Mouse (Mus musculus) spleen, embryonic (tissue): ENCODE measurements around the gene Gins3.
"Not testable (repeated sequence)": the region's sequence is repeated elsewhere in the genome, so short reads cannot be mapped to it uniquely, and the experiment has no call there.

Source experiments
- CTCF ChIA-PET: fragments of 350-600 bp; sonication (Branson Sonifier 250); formaldehyde crosslinking; loops from one replicate; lab custom pipeline; 2022; lab: Charles Lee

The Gins3 gene

DNA sequence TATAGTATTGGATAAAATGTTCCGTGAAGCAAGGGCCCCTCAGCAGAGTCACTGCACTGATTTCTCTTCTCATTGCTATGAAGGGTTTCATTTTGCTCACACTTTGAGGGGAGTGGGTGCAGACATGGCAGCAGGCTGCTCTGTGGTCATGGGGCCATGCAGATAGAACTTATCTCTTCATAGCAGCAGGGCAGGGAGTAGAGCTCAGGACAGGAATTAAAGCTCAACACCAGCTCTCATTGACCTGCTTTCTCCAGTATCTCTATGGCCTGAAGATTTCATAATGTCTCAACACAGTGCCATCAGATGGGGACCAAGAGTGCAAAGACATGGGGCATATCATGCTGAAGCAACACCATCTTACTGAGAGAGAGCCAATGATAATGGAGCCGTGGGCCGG is 15.0 kb downstream of the Gins3 start:
- CTCF ChIA-PET: interaction anchor here (1.2 kb wide), 1 partner anchor 83 kb away, joined by 14 read pairs; no protein-coding TSS in a partner anchor

DNA sequence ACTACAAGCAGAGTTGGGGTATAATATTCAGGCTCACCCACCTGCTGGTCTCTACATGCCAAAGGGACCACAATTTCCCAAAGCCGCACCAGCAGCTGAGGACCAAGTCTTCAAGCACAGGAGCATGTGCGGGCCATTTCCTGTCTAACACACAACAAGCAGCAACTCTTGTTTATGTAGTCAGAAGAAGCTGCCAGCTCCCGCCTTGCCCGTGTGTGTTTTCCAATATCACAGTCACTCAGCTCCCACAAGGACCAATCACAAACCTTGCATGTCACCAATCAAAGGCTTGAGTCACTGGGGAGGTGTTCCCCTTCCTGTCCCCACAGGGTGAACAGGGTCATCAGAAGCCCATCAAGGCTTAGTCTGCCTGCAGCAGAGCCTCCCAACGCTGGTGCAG is 20.1 kb downstream of the Gins3 start:
- CTCF ChIA-PET: no interaction called here

DNA sequence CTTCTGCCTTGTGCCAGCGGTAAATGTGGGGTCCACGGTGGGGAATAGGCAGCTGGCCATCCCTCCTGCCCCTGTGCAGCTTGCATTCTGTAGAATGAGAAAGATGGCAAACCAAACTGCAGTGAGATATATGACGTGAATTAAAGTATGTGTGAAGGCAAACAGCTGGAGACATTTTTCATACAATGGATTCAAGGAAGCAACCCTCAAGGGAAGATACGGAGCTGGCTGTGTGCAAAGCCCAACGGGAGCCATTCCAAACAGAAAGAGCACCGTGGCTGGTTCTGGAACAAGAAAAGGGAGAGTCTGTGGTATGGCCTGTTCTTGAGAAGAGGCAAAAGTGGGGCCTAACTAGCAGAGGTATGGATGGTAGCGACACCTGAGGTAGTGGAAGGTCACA is 22.6 kb downstream of the Gins3 start:
- CTCF ChIA-PET: no interaction called here

DNA sequence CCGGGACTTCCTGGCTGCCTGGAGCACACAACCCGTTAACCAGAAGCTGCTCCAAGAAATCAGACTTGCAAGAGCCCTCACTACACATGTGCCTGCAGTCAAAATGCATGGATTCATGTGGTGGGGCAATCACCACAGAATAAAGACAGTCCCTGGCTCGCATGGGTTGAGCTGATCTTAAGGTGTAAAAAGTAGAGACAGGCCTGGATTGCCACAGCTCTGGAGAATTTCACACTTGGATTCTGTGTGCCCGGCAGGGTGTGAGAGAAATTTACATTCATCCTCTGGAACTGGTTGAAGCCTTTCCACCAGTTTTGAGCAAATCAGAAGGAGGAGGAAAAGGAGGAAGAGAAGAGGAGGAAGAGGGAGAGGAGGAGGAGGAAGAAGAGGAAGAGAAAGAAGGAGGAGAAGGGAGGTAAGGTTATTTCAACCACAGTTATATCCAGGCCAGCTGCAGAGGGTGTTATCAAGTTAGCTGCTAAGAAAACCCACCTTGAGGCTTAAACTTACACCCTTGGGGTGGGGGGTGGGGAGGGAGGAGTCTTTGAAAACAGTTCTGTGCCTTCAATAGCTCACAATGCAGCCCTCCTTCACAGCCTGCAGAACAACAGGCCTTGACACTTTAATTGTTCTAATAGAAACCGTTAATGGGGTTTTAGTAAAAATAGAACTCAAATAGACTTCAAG is 23.2 kb downstream of the Gins3 start:
- CTCF ChIA-PET: no interaction called here

DNA sequence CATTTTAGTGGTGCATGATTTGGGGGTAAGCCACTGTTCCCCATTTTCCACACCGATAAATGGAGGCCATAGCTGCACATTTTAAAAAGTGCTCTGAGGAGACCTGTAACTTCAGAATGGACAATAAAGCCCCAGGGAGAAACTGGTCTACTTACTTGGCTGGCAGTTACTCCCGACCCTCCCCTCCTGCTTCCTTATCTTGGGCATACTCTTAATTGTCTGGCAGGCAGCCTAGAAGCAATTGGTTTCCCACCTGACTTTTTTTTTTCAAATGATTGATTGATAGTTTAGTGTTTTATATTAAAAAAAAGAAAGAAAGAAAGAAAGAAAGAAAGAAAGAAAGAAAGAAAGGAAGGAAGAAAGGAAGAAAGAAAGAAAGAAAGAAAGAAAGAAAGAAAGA is 24.3 kb downstream of the Gins3 start:
- CTCF ChIA-PET: no interaction called here

DNA sequence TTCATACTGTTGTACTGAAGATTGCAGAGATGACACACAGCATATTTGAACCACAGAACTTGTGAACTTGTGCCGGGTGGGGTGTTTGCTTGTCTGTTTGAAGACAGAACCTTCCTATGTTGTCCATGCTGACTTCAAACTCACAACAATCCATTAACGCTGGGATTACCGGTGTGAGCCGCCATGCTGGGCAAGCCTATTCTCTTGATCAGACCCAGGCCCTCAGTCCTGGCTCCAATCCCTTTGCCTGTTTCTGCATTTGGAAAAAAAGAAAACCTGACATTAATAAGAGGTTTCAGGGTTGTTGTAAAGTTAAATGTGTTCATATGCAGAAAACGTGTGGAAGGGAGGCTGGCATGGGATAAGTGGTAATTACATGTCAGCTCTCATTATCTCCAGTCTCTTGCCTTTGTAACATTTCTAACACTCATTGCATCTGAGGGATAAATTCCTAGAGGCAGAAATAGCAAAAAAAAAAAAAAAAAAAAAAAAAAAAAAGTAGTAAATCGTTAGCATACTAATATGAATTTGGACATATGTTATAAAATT is 27.2 kb downstream of the Gins3 start:
- CTCF ChIA-PET: no interaction called here

DNA sequence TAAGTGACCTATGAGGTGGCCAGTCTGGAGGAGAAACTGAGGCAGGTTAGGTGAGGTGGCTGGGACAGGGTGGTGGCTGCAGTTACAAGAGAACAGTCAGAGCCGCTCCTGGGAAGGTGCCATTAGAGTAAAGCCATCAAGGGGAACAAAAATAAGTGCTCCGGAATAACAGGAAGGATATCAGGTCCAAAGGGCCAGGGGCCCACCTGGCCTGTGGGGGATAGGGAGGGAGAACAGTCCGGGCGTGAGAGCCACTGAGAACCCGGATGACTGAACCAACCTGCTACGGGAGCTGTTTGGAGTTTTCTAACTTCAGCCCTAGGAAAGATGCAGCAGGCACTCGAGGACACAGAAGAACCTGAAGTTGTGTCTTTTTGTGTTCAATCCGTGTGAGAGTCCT is 27.8 kb downstream of the Gins3 start:
- CTCF ChIA-PET: no interaction called here

DNA sequence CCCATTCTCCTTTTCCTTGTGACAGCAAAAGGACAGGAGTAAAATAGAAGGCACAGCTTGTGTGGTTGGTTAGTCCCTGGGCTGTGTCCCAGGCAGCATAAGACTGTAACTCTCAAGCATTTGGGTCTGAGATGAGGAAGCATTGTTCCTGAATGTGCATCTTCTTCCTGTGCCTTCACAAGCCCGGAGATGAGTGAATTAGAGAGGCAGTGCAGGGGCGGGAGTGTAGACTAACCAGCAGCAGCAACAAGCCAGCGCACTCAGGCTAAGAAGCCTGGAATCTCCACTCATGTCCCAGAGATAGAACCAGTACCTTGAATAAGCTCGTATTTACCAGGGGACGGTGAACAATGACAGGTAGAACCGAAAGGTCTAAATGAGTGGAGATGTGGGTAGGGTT is 28.3 kb downstream of the Gins3 start:
- CTCF ChIA-PET: no interaction called here

DNA sequence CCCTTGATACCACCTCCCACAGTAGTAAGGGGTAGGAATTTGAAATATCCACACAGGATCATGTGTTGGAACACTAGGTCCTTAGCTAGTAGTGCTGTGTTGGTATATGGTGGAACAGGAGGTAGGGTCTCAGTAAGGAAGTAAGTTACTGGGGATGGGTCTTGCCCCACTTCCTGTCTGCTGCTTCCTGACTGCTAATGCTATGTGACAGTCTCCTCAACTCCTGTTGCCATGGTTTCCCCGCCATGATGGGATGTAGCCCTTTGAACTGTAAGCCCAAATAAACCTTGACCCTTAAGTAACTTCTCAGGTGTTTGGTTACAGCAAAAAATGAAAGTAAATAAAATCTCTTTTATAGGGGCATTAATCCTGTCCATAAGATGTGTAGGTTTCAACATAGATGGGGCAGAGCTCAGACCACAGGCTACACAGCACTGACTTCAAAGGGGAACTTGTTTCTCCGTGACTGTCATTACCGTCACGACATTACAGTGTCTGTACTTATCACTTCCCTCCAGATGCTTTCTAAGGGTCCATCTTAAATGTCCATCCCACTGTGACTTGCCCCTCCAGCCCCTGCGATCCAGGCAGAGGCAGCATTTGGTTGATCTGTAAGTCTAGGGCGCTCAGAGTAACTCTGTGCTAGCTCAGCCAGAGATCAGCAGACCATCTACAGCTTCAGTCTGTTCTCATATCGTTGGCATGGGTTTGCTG is 29.8 kb downstream of the Gins3 start:
- CTCF ChIA-PET: no interaction called here

DNA sequence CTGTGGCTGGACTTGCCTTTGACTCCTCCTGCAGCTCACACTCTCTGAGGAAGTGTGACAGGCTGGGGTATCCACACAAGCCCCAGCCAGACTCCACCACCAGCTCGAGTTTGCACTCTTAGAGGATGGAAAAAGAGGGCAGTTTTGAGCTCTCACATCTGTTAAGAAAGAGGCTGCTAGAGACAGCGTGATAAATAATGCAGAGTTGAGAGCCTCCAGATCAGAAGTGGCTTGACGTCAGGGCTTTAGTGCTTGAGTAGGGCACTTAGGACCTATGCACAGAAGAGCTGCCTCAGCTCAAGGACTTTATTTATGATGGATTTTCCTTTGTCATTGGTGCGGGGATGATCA is 30.3 kb downstream of the Gins3 start:
- CTCF ChIA-PET: no interaction called here

DNA sequence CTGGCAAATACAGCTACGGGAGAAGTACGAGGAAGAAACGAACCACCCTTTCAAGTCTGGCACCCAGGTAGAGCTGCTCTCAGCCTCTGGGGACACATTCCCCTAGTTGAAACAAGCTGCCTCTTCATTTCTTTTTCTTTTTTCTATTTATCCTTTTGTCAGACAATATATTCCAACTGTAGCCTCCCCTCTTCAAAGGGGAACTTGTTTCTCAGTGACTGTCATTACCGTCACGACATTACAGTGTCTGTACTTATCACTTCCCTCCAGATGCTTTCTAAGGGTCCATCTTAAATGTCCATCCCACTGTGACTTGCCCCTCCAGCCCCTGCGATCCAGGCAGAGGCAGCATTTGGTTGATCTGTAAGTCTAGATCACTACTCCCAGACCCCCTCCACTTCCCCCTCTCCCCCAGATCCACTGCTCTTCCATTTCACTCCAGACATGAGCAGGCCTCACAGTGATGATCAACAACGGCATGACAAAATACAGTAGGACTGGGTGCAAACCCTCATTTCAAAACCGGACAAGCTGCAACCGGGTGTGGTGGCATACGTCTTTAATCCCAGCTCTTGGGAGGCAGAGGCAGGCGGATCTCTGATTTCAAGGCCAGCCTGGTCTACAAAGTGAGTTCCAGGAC is 32.7 kb downstream of the Gins3 start:
- CTCF ChIA-PET: not testable (repeated sequence)

DNA sequence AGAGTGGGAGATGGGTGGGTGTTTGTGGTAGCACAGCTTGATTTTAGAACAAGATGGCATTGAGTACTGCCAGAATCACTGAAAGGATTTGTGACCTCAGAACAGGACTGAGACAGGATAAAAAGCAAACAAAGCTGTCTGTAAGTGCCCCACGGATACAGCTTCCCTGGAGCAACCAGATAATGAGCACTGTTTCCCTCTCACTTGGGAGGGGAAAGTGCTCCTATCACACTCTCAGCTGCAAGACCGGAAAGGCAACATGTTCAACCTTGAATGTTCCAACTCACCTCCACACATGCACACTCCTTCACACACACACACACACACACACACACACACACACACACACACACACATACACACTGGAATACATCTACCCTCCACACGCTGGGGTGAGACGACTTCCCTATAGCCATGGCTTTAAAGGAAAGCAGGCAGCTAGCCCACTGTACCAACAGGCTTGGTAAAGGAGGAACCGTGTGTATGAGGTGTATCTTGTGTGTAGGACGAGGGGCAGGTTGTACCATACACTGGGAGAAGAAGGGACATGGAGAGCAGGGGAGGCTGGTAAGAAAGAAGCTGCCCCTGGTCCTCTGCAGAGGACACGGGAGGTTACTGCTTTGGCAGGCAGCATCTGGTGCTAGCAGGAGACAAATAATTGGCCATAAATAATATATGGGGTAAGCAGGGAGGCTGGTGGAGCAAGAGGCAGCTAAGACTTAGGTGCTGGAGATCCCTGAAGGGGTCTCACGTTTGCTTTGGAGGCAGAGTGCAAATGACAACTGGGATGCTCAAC is 35.1 kb downstream of the Gins3 start:
- CTCF ChIA-PET: no interaction called here

DNA sequence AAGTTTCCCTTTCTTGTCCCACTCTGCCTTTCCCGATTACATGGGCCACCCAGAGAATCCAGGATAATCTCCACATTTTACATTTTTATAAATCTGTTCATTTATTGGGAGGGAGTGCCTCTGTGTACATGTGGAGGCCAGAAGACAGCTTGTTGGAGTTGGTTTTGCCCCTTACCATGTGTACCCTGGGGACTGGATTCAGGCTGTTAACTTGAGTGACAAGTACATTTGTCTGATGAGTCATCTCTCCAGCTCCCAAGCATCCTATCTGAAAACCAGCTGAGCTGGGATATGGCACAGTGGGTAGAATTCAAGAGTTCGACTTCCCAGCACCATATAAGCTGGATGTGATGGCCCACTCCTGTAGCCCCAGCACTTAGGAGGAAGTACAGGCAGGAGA is 36.7 kb downstream of the Gins3 start:
- CTCF ChIA-PET: no interaction called here

DNA sequence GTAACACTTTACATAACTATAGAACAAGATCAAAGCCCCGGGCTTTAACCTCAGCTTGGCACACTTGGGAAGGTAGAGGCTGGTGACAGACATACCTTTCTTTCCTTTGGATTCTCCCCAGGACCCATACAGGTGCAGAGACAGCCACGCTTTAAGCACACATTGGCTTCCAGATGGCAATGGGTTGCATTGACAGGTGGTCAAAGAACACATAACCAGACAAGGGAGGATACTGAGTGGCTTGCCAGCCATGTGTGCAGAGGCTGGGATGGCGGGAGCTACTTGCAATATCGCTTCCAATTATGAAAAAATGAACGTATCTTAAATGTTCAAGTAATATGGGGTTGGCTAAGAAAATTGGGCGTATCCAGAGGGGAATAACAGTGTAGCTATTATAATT is 38.6 kb downstream of the Gins3 start:
- CTCF ChIA-PET: no interaction called here

DNA sequence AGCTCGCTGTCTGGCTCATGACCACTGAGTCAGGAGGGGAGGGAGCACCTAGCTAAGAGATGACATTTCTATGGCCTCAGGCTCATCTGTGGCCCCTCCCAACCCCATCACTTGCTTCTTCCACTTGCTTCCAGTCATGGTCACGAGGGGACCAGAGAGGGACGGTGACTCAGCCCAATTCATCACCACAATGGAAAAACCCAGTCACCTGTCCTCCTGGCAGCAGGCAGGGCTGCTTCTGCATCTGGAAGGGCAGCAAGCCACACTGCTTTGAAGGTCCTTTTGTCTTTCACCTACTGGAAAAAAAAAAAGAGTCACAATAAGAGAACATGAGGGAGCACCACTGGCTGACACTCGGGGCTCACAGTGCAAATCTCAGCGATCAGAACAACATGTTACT is 39.6 kb downstream of the Gins3 start:
- CTCF ChIA-PET: no interaction called here

DNA sequence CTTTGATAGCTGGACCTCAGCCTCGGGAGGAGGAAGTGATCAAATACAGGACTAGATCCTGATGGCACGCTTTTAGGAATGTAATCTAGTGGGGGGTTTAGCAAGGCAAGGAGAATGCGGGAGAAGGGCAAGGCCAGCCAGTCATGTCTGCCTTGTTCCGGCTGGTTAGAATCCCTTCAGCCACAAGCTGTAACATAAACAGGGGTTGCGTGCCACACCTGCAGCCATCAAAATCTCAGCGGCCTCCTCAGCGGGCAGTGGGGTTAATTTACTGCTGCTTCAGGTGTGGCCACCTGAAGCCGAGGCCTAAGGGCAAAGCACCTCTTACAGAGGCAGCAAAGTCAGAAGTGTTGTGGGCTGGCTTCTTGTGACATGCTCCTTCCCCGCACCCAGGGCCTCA is 43.4 kb downstream of the Gins3 start, which contains the start of gene Ndrg4:
TSS of gene Ndrg4 (plus strand) at position 350 of the 400 bp plus-strand sequence.
- CTCF ChIA-PET: interaction anchor here (0.6 kb wide), 1 partner anchor 20 kb away, joined by 6 read pairs; no protein-coding TSS in a partner anchor

DNA sequence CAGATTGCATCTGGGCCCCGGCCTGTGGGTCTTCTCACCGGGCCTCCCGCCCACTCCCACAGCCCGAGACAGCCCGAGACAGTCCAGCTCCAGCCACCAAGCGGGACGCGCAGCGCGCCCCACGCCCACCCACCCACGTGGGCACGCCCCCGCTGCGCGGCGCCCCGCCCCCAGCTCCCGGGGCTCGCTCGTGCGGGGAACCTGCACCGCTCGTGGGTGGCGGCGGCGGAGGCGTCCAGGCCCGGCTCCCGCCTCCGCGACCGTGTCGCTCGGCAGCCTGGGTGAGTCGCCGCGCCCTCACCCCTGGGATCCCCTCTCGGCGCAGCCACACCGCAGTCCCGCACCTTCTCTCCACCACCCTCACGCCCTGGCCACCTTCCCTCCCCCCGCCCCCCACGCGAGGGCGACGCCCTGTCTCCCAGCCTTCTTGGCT is 44.4 kb downstream of the Gins3 start:
- CTCF ChIA-PET: no interaction called here

DNA sequence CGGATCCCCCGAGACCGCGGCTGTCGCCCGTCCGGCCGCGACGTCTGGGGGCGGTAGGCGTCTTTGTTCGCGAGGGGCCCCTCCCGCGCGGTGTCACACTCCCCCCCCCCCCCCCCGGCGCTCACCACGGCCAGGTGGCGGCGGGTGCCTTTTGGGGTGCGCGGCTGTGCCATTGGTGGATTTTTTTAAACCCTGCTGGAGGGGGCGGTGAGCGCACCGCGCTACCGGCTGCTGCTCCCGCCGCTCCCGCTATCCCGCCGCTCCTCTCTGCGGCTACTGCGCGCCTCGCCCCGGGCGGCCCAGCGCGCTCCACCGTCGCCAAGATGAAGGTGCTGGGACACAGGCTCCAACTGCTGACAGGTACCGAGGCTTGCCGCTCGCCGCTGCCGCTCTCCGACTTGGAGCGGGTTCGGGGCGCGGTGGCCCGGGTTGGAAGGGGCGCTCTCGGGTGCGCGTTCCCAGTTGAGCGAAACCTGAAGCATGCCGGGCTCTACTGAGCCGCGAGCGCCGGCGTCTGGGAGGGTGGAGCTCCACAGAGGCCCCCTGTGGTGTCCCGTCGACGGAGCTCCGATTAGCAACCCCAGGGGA is 44.9 kb downstream of the Gins3 start:
- CTCF ChIA-PET: no interaction called here

DNA sequence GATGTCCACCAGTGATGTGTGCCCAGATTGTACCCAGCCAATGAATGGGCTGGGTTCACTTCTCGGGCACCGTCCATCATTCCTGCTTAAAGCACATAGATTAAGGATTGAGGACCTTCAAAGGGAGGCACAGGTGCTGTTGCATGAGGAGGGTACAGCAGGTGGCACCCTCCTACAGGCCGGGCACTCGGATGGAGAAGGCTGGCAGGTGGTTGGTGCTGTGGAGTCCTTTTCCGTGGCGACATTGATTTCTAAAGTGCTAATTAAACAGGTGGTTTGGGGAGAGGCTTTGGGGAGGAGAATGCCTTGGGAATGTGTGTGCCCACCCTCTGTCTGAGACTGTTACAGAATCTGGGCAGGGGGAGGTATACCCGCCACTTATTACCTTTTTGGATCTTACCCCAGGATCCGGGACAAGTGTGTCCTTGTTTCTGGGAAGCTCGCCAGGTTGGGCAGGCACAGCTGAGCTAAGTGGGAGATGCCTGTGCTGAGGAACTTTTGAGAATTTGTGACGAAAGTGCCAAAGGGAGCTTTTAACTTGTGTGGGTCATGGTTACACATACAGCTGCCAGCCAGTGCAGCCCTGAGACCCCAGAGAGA is 54.9 kb downstream of the Gins3 start:
- CTCF ChIA-PET: no interaction called here

DNA sequence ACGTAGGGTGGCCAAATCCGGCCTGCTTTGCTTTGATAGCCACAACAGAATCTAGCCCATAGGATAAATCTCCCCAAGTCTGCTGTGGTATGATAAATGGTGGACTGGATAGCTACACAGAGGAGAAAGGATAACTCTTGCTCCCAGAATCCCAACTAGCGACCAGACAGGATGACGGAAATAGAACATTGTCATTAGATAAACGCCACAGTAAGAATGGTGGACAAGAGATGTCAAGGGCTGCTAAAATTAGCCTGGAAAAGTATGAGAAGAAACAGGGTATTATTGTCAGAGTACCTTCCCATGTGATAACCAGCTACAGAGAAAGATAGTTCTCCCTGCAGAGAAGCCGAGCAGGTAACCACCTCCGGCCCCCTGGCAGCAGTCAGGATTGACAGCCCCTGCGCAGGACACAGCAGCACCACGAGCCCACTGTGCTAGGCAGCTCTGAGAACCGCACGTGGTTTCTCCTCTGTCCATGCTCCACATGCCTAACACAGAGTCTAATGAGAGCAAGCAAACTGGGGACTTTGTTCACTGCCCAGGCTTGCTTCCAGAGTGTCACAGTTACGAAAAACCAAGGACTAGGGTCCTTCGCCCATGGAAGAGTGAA is 57.8 kb downstream of the Gins3 start:
- CTCF ChIA-PET: interaction anchor here (0.6 kb wide), 1 partner anchor 12 kb away, joined by 8 read pairs; no protein-coding TSS in a partner anchor
